Mouse (Mus musculus): Measurements from ENCODE around the gene Fam114a2.

Gene Fam114a2

GRCm38 (mm10) chr11:57518091-57518750 lies at the start of gene Fam114a2, which contains the start of gene Mfap3:
Fam114a2 (minus strand) TSS chr11:57518617.
Mfap3 (plus strand) TSS chr11:57518664.
- peak; percentile 94 to 97 for DNase-seq (ENCODE audit: low spot score in 2 of 2)

DNA sequence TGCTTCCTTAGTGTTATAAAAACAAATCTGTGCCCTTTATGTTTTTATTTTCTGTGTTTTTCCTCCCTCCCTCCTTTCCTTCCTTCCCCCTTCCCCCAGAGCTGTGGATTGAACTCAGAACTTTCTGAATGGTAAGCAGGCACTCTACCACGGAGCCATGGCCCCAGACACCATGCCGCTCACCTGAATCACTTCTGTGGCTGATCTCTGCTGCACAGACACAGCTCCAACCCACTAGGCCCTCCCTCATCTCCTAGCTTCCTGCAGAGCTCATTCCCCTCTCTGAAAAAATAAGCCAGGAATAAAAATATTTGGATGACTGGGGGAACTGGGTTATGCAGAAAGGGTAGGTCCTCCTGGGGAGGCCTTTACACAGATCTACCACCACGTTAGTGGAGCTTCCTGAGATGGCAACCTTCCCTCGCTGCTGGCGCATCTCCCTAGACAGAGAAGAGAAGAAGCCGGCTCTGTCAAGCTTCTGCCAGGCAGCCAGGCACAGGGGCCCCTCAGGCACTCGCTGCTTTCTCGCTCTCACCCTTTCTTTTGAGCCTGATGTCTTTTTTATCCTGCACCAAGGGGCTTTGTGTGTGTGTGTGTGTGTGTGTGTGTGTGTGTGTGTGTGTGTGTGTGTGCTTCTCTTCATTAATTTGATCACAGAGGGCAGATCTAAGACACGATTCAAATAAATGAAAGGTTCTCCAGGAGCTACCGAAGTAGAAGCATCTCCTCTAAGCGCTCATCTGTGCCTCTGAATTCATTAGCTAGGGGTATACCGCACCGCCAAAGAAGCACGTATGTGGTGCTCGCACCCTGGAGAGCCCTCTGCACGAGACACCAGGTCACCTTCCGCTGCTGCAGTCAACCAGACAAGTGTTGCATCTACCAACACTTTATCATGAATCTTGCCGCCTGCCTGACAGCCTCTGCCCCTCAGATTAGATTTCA lies 47.9 kb upstream of the Fam114a2 start:
- no peak for DNase-seq (ENCODE audit: low spot score in 2 of 2)

DNA sequence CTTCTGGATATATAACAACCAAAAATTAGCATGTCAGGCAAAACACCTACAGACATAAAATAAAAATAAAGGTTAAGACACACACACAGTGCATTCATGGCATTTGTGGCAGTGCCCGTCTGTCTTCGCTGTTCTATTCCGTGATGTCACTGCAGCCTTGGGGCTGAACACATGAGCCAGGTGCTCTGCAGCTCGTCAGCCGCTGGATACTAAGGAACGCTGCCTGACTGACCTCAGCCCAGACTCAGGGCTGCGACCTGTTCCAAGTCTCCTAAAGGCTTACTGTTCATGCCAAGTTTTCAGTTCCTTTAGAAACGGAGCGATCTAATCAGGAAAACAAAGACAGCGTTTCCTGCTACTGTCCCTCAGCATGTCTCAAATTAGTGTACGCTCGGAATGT lies 46.1 kb upstream of the Fam114a2 start:
- DNase-seq (ENCODE audit: low spot score in 2 of 2): no peak

GRCm38 (mm10) chr11:57557936-57558335 lies 39.5 kb upstream of the Fam114a2 start:
- DNase-seq (ENCODE audit: low spot score in 2 of 2): peak in 1 of 2 experiments; percentile 17

DNA sequence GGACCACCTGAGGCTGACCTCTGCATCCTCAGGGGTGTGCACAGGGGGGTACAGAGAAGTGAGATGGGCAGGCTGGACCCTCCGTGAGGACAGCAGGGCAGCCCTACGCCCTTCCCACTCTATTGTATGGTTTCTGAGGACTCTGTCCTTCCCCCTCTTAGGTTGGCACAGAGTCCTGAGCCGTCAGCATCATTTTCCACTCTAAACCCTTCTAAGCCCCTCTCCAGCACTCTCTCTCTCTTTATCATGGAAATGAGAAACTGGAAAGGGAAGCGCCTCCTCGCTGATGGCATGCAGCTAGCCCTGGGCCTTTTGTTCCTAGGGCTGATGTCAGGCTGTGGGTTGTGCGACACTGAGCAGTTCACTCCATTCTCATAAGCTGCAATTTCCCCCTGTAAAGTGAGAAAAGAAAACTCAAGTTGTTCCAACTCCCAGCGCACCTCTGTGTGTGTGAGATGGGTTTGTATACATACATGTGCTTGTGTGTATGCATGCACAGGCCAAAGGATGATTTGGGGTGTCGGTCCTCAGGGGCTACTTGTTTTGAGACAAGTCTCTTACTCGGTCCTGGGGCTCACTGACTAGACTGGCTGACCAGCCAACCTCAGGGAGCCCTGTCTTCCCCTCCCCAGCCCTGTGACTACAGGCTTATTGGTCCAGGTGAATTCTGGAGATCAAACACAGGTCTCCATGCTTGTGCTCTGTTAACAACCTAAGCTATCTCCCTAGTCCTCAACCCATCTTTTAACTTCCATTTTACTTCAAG lies 34.8 kb upstream of the Fam114a2 start:
- DNase-seq (ENCODE audit: low spot score in 2 of 2): no peak

- DNase-seq (ENCODE audit: low spot score in 2 of 2): no peak
These were observed 32.6 kb upstream of the Fam114a2 start for GRCm38 (mm10) chr11:57551016-57551415.

- DNase-seq (ENCODE audit: low spot score in 2 of 2): no peak
These were observed 31.8 kb upstream of the Fam114a2 start for GRCm38 (mm10) chr11:57550230-57550629.

DNA sequence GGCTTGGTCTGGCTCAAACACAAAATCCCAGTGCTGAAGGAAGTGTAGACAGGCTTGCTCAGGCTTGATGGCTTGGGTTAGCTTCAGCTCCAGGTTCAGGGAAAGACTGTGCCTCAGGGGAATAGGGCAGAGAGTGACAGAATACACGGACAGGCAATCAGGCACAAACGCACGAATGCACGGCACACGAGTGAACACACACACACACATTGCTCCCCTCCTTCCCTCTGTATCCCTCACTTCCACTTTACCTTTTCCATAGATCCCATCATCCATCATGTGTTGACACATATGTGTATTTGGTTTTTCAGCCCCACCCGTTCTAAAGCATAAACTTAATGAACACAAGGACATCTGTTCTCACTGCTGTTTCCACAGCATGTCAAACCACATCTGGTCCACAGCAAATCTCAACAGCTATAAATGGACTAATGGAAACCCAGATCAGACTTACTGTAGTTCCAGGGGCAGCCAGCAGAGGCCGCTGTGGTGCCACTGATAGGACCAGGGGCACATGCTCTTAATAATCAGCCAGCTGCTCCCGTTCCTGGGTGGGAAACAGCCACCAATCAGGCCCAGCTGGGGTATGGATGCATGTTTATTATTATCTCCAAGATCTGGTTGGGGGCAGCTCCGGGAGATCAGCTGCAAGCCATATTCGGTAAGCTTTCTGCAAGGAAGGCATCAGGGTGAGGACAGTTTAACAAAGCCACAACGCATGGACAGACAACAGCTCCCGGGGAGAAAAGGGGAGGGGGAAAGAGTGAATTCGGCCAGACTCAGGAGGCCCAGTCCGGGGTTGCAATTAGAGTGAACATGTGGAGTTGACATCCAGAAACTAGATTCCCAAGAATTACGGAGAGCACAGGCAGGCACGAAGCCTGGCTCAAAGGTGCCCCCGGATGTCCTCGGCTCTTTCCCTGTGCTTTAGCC lies 30.5 kb upstream of the Fam114a2 start:
- DNase-seq (ENCODE audit: low spot score in 2 of 2): peak; percentile 74 to 93

- no peak for DNase-seq (ENCODE audit: low spot score in 2 of 2)
These were observed 22.3 kb upstream of the Fam114a2 start for GRCm38 (mm10) chr11:57540681-57541080.

GRCm38 (mm10) chr11:57539841-57540418 lies 21.5 kb upstream of the Fam114a2 start:
- DNase-seq (ENCODE audit: low spot score in 2 of 2): no peak

DNA sequence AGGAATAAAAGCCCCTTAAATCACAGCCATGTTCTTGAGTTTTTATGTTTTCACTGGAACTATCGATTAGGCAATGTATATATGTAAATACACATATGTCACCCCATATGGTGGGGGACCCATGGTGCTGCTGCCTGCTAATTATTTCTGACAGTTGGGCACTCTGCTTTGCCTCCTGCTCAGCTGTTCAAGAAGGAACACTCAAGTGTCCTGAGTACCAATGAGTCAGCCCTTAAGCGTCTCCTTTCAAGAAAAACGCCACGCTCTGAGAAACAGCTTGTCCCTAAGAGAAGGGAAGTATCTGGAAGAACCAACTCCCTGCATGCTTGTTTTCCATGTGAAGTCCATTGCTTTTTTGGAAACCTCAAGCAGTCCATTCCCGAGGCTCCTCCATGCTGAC lies 17.5 kb upstream of the Fam114a2 start:
- DNase-seq (ENCODE audit: low spot score in 2 of 2): no peak

- no peak for DNase-seq (ENCODE audit: low spot score in 2 of 2)
These were observed 13.9 kb upstream of the Fam114a2 start for GRCm38 (mm10) chr11:57532306-57532705.

GRCm38 (mm10) chr11:57531300-57531950 lies 13.0 kb upstream of the Fam114a2 start:
- no peak for DNase-seq (ENCODE audit: low spot score in 2 of 2)

- no peak for DNase-seq (ENCODE audit: low spot score in 2 of 2)
These were observed 10.7 kb upstream of the Fam114a2 start for GRCm38 (mm10) chr11:57529111-57529510.

GRCm38 (mm10) chr11:57527506-57527905 lies 9.1 kb upstream of the Fam114a2 start:
- no peak for DNase-seq (ENCODE audit: low spot score in 2 of 2)

- DNase-seq (ENCODE audit: low spot score in 2 of 2): no peak
These were observed 7.5 kb upstream of the Fam114a2 start for GRCm38 (mm10) chr11:57525900-57526299.

DNA sequence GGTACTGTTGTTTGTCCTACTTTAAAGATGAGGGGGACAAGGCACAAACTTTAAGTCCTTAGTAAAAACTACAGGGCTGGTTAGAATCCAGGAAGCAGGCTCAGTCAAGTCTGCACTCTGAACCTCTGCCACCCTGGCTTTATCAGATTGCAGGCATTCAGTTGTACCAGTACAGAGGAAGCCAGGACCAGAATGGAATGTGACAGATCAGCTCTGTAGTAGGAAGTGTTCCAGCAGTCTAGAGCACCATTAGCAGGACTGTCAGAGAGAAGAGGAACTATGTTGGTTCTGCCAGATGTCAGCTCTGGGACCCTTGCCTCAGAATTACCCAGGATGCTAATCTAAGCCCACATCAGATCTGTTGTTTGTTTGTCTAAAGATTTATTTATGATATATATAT lies 6.2 kb upstream of the Fam114a2 start:
- DNase-seq (ENCODE audit: low spot score in 2 of 2): no peak

- DNase-seq (ENCODE audit: low spot score in 2 of 2): no peak
These were observed 5.0 kb upstream of the Fam114a2 start for GRCm38 (mm10) chr11:57523418-57523817.

- DNase-seq (ENCODE audit: low spot score in 2 of 2): no peak
These were observed 3.6 kb upstream of the Fam114a2 start for GRCm38 (mm10) chr11:57522046-57522445.

DNA sequence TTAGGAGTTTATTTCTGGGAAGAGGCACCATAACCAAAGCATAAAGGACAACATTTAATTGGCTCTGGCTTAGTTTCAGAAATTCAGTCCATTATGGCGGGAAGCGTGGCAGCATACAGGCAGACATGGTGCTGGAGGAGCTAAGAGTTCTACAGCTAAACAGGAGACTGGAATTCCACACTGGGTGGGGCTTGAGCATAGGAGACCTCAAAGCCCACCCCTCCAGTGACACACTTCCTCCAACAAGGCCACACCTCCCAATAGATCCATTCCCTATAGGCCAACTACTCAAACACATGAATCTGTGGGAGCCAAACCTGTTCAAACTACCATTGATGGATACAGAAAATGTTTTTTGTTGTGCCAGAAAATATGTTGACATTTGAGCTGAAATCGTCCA lies 2.8 kb upstream of the Fam114a2 start:
- no peak for DNase-seq (ENCODE audit: low spot score in 2 of 2)
